Mouse (Mus musculus) testis, adult 2 months (tissue): ENCODE data around the gene Spon1.

Experiments used
- CTCF ChIP-seq: fragments of 200-500 bp; IDR thresholded peaks from 2 replicates; pipeline ENCODE4 v1.5.1; 2012; ENCODE audit warnings: low read depth, mild to moderate bottlenecking, inconsistent platforms, low read length, moderate library complexity; ENCODE audit not compliant: control insufficient read depth, insufficient read depth, insufficient replicate concordance
- POLR2A ChIP-seq: fragments of 200-500 bp; IDR thresholded peaks from 2 replicates; pipeline ENCODE4 v1.6.1; 2012; ENCODE audit warnings: low read depth, mild to moderate bottlenecking, inconsistent platforms, low read length, moderate library complexity; ENCODE audit not compliant: control insufficient read depth

DNA sequence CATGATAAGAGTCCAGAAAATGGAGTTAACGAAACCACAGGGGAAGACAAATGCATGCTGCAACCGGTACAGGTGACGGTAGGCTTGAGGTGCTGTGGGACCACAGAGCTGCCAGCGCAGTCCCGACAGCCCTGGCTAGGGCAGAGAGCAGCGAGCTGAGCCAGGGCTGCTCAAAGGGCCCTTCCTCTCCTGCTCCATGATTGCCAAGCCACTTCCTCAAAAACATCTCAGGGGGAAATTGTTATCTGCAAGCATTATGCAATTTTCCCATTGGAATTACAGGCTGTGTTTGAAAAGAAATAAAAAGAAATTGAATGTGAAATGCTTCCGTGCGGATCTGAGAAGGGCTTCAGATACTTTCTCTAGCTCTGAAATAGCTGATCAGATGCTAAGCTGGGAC is 240.7 kb downstream of the Spon1 start:
- TF ChIP-seq CTCF (no peak), POLR2A (no peak)
